Mouse (Mus musculus) layer of hippocampus, adult 9-10 months (tissue): ENCODE measurements at regions not wholly inside any gene's neighbourhood (a gene's known extent, or its start where the extent isn't known, plus 50 kb on each side); places are given as distances from the start of the nearest gene placed in this dataset.
"Not testable (repeated sequence)": the region's sequence is repeated elsewhere in the genome, so short reads cannot be mapped to it uniquely, and the experiment has no call there.

ENCODE experiments used
- DNase-seq: peaks from one replicate; pipeline ENCODE4 v3.0.0; 2022; ENCODE audit warnings: low spot score

- no peak for DNase-seq
Observed at GRCm38 (mm10) chr14:76964046-76964445, 72.5 kb upstream of the Ccdc122 start.

- DNase-seq = no peak
Observed at GRCm38 (mm10) chr14:76958875-76959274, 77.7 kb upstream of the Ccdc122 start.

GRCm38 (mm10) chr14:76957136-76957535 is 79.4 kb upstream of the Ccdc122 start:
- DNase-seq = no peak

GRCm38 (mm10) chr14:76953171-76953570 is 83.4 kb upstream of the Ccdc122 start:
- no peak for DNase-seq

GRCm38 (mm10) chr14:76951450-76951849 is 85.1 kb upstream of the Ccdc122 start:
- no peak for DNase-seq

- no peak for DNase-seq
Observed at GRCm38 (mm10) chr14:76949388-76949787, 87.2 kb upstream of the Ccdc122 start.

GRCm38 (mm10) chr14:76948948-76949347 is 87.6 kb upstream of the Ccdc122 start:
- no peak for DNase-seq

- DNase-seq = no peak
Observed at GRCm38 (mm10) chr14:76948481-76948880, 88.1 kb upstream of the Ccdc122 start.

GRCm38 (mm10) chr14:76947148-76947547 is 89.4 kb upstream of the Ccdc122 start:
- DNase-seq = no peak

GRCm38 (mm10) chr14:76945626-76946025 is 90.9 kb upstream of the Ccdc122 start:
- DNase-seq = no peak

GRCm38 (mm10) chr14:76941474-76942212 is 94.9 kb upstream of the Ccdc122 start:
- DNase-seq = no peak

- no peak for DNase-seq
Observed at GRCm38 (mm10) chr14:76940507-76940906, 96.1 kb upstream of the Ccdc122 start.

- no peak for DNase-seq
Observed at GRCm38 (mm10) chr14:76936671-76937070, 99.9 kb upstream of the Ccdc122 start.

- DNase-seq = not testable (repeated sequence)
Observed at GRCm38 (mm10) chr14:76936051-76936450, 100.5 kb upstream of the Ccdc122 start.

- DNase-seq = no peak
Observed at GRCm38 (mm10) chr14:76935453-76935852, 101.1 kb upstream of the Ccdc122 start.

- no peak for DNase-seq
Observed at GRCm38 (mm10) chr14:76932890-76933289, 103.7 kb upstream of the Ccdc122 start.

GRCm38 (mm10) chr14:76931398-76931797 is 105.2 kb upstream of the Ccdc122 start:
- DNase-seq = no peak

- no peak for DNase-seq
Observed at GRCm38 (mm10) chr14:76929562-76929961, 107.0 kb upstream of the Ccdc122 start.

GRCm38 (mm10) chr14:76928706-76929105 is 107.9 kb upstream of the Ccdc122 start:
- DNase-seq = no peak

GRCm38 (mm10) chr14:76927245-76927806 is 109.2 kb upstream of the Ccdc122 start:
- no peak for DNase-seq

GRCm38 (mm10) chr14:76926416-76926815 is 110.2 kb upstream of the Ccdc122 start:
- no peak for DNase-seq

- no peak for DNase-seq
Observed at GRCm38 (mm10) chr14:76922399-76922939, 114.1 kb upstream of the Ccdc122 start.

- DNase-seq = no peak
Observed at GRCm38 (mm10) chr14:76918091-76918490, 118.5 kb upstream of the Ccdc122 start.
